Mouse (Mus musculus) lung, embryonic 16.5 days (tissue): ENCODE measurements around the gene Gm21874. TPM values are rescaled to one million over a fixed set of nuclear protein-coding genes. Genes with fewer than 3 reads are reported as not detected.
"Not testable (repeated sequence)": the region's sequence is repeated elsewhere in the genome, so short reads cannot be mapped to it uniquely, and the experiment has no call there.

Experiments
- ATAC-seq: fragments of 200-750 bp; cut with Nextera tagmentation; 2 replicates; pipeline ENCODE4 v1.8.0; 2017; ENCODE audit warnings: low read depth, mild to moderate bottlenecking, moderate library complexity
- H3K27ac ChIP-seq: fragments of 300-500 bp; sonication (generic); 2 replicates; pipeline ENCODE4 v1.5.1; 2014; ENCODE audit warnings: mild to moderate bottlenecking, control low read depth, low read length
- H3K27me3 ChIP-seq: fragments of 300-500 bp; sonication (generic); 2 replicates; pipeline ENCODE4 v1.6.1; 2014; ENCODE audit warnings: low read depth, low read length, mixed read lengths; ENCODE audit not compliant: control insufficient read depth, insufficient read depth
- H3K36me3 ChIP-seq: fragments of 300-500 bp; sonication (generic); 2 replicates; pipeline ENCODE4 v1.6.1; 2014; ENCODE audit warnings: low read length; ENCODE audit not compliant: control insufficient read depth, insufficient read depth
- H3K4me1 ChIP-seq: fragments of 300-500 bp; sonication (generic); replicated peaks from 2 replicates; pipeline ENCODE4 v1.6.1; 2014; ENCODE audit warnings: low read length, mixed read lengths; ENCODE audit not compliant: control insufficient read depth, insufficient read depth
- H3K4me2 ChIP-seq: fragments of 300-500 bp; sonication (generic); 2 replicates; pipeline ENCODE4 v1.6.1; 2014; ENCODE audit warnings: low read depth, low read length, control low read depth
- H3K4me3 ChIP-seq: fragments of 300-500 bp; sonication (generic); 2 replicates; pipeline ENCODE4 v1.5.1; 2014; ENCODE audit warnings: mild to moderate bottlenecking, low read length, control low read depth
- H3K9ac ChIP-seq: fragments of 300-500 bp; sonication (generic); 2 replicates; pipeline ENCODE4 v1.6.1; 2014; ENCODE audit warnings: low read length, control low read depth
- H3K9me3 ChIP-seq: fragments of 300-500 bp; sonication (generic); 2 replicates; pipeline ENCODE4 v1.6.1; 2016; ENCODE audit warnings: low read length; ENCODE audit not compliant: control insufficient read depth
- polyA plus RNA-seq: library from polyadenylated mRNA; unstranded; fragments of >200 nt; fragmentation: Nextera tagmentation; extraction: Ambion mirVana; gene quantifications from 2 replicates; pipeline ENCODE4 v1.2.1, GENCODE M21; 2015

The Gm21874 gene
- not detected in 2 replicates for polyA plus RNA-seq

- not testable (repeated sequence) for H3K36me3 ChIP-seq, H3K4me2 ChIP-seq, ATAC-seq, H3K9me3 ChIP-seq, H3K4me1 ChIP-seq, H3K4me3 ChIP-seq, H3K27ac ChIP-seq, H3K9ac ChIP-seq, H3K27me3 ChIP-seq
These were observed at the start of gene Gm21874 for GRCm38 (mm10) chrY:9416048-9416447. TSS of gene Gm21874 (minus strand) at chrY:9416148.

Other genes with a start within 250 kb of the Gm21874 start
- gene Gm21721, start 214.0 kb downstream of the Gm21874 start, polyA plus RNA-seq, result not detected in 2 replicates
- gene Gm21812, start 69.0 kb downstream of the Gm21874 start, polyA plus RNA-seq, result not detected in 2 replicates